Mouse (Mus musculus) bone marrow, adult 2 months (tissue): ENCODE measurements around the gene Spag9. TPM values are rescaled to one million over a fixed set of nuclear protein-coding genes. Genes with fewer than 3 reads are reported as not detected.

ENCODE experiments used
- H3K27ac ChIP-seq: fragments of 200-500 bp; 2 replicates; pipeline ENCODE4 v1.5.1; 2012; ENCODE audit warnings: low read depth, mild to moderate bottlenecking, control low read depth, inconsistent platforms, low read length; ENCODE audit not compliant: control insufficient read depth, poor library complexity, insufficient read depth
- H3K4me1 ChIP-seq: fragments of 200-500 bp; 2 replicates; pipeline ENCODE4 v1.6.1; 2011; ENCODE audit warnings: low read length; ENCODE audit not compliant: control insufficient read depth, insufficient read depth
- H3K4me3 ChIP-seq: fragments of 200-500 bp; replicated peaks from 2 replicates; pipeline ENCODE3; 2011; ENCODE audit warnings: mild to moderate bottlenecking, low read depth, low read length, control low read depth; ENCODE audit not compliant: control insufficient read depth
- CTCF ChIP-seq: fragments of 200-500 bp; IDR thresholded peaks from 2 replicates; pipeline ENCODE4 v1.5.1; 2011; ENCODE audit warnings: low read length, control low read depth; ENCODE audit not compliant: control insufficient read depth, insufficient read depth
- POLR2A ChIP-seq: fragments of 200-500 bp; IDR thresholded peaks from 2 replicates; pipeline ENCODE4 v1.6.1; 2011; ENCODE audit warnings: low read depth, mild to moderate bottlenecking, control low read depth, low read length, borderline replicate concordance; ENCODE audit not compliant: control insufficient read depth
- WGBS: fragments of 180-500 bp; shearing (Covaris S2); methylation state at CpG from one replicate; pipeline ENCODE4 v1.1.7; 2018; 5-methylcytosine and 5-hydroxymethylcytosine counted together
- polyA plus RNA-seq: library from polyadenylated mRNA; stranded (reverse); fragments of >200 nt; gene quantifications from 2 replicates; pipeline ENCODE4 v1.2.4, GENCODE M21; 2011; ENCODE audit warnings: low replicate concordance; ENCODE audit not compliant: missing spikeins, insufficient read depth, insufficient read length

Gene Spag9
- polyA plus RNA-seq, 1 experiment: 22.7 TPM

DNA sequence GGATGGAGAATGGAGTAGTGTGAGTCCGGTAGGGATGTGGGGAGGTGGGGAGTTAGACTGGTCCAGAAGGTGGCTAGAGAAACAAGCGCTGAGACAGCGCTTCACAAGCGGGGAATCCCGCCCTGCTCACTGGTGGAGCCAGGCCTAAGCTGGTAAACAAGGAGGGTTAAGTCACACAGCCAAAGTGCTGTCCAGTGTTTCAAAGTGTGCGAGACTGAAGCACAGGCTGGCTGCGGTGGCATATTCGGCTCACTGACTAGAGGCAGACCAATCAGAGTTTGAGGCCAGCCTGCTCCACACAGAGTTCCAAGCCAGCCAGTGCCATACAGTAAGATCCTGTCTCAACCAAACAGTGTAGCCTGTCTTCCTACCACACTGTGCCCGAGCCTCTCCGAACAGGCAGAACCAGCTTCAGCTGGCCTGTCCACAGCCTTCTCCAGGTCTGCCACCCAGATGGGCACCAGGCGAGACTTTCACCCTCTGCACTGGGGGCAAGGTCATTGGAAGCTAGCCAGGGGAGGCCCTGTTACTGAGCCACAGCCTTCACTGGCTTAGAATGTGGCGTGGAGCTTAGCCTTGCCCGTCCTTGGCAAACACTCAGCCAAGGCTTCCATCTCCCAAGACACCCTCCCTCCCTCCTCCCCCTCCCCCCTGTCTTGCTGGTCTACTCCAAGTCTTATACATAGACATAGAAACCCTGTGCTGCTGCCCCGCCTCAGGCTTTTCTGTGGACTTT lies 141.6 kb downstream of the Spag9 start:
- H3K4me1 ChIP-seq: no peaks in the 10 kb centered on the region
- TF ChIP-seq CTCF (no peak), POLR2A (no peak)
- H3K27ac ChIP-seq: no peak overlapping the region
- no peak overlapping the region for H3K4me3 ChIP-seq
- WGBS: 86% methylated on average over 14 of the region's 14 CpGs

DNA sequence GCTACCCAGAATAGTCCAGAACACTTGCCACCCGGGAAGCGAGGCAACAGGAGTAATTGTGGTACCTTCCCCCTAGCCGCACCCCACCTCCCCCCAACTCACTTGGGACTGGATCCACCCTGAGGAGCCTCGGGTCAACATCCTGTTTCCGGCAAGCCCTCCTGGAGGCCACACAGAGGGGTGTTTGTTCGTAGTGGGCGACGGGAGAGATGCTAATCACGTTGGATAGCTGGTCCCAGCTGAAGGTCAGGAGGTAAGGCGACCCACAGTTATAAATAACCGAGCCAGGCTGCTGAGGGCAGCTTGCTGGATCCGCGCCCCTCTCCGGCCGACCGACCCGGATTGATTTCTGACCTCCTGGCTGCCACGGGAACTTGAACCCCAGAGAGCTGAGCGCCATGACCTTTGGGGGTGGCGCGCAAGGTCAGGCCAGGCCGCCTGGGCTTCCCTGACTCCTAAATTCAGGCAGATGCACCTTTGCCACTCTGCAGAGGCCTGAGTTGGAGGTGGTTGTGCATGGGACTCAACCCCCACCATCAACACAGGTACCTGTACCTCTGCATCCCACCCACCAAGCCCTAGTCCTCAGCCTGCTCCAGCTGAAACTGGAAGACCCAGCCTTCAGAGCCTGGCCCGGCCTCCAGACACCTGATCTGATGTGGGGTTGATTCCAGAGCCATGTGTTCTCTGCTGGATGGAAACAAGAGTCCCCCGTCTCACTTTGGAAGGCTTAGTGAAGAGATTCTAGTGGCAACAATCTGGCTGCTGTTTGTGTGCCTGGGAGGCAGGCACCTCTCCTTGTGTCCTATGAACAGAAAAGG lies 142.7 kb downstream of the Spag9 start:
- no peak overlapping the region for H3K4me3 ChIP-seq
- no peaks in the 10 kb centered on the region for H3K4me1 ChIP-seq
- no peak for TF ChIP-seq POLR2A
- no peak for TF ChIP-seq CTCF
- no peak overlapping the region for H3K27ac ChIP-seq
- 87% methylated on average over 24 of the region's 24 CpGs for WGBS

DNA sequence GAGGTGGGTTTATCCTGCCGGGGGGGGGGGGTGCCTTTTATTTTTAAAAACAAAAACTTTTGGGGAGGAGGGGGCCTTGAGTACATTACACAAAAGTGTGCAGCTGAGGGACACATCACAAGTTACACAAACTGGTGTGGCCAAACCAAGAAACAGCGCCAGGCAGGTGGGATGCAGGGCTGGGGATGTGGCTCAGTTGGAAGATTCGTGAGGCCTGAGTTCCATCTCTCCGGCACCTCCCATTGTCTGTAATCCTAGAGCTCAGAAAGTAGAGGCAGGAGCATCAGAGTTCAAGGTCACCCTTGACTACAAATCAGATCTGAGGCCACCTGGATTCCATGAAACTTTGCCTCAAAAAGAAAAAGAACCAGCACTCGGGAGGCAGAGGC lies 143.3 kb downstream of the Spag9 start:
- TF ChIP-seq CTCF (no peak), POLR2A (no peak)
- no peaks in the 10 kb centered on the region for H3K4me1 ChIP-seq
- WGBS: 87% methylated on average over 5 of the region's 5 CpGs
- no peak overlapping the region for H3K27ac ChIP-seq
- no peak overlapping the region for H3K4me3 ChIP-seq

DNA sequence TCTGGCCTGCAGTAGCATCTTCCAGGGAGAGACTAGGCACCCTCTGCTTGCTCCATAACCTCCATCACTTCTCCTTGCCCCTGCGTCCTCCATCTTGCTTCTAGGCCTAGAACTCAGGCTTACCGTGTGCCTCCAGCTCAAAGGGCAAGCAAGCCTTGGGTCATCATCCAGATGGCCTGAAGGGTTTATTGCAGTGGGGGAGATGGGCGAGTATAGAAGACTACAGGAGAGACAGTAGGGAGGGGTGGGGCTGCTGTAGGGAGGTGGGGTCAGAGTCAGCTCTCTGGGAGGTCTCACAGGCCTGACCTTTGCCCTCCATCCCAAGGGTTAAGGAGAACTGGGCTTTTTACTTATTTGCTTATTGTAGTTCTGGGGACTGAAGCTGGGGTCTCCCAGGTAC lies 144.6 kb downstream of the Spag9 start:
- TF ChIP-seq CTCF: no peak
- no peak for TF ChIP-seq POLR2A
- Histone ChIP-seq H3K27ac (no peak overlapping the region), H3K4me3 (no peak overlapping the region), H3K4me1 (peaks cover 1% of the 10 kb centered on the region; the same call in 1 of the 2 replicates)
- WGBS: 89% methylated on average over 3 of the region's 3 CpGs

DNA sequence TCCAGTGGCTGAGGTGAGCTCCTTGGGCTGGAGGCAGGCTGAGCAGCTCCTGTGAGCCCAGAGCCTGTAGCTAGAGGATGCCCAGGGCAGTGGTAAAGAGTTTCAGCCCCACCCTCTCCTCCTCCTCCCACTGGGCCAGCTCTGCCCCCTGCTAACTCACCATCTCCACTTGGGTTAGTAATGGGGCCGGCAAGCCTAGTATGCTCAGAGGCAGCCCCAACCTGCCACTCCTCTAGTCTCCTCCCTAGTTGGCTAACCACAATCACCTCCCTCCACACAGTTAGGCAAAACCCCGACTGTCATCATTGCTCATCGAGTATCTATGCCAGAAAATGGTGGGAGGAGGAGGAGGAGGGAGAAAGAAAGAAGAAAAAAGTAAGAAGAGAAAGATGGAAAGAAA lies 145.7 kb downstream of the Spag9 start:
- TF ChIP-seq CTCF (no peak), POLR2A (no peak)
- H3K4me1 ChIP-seq: peaks cover 1% of the 10 kb centered on the region; the same call in 1 of the 2 replicates
- no peak overlapping the region for H3K27ac ChIP-seq
- H3K4me3 ChIP-seq: no peak overlapping the region
- WGBS: 7% methylated on average over 3 of the region's 3 CpGs

DNA sequence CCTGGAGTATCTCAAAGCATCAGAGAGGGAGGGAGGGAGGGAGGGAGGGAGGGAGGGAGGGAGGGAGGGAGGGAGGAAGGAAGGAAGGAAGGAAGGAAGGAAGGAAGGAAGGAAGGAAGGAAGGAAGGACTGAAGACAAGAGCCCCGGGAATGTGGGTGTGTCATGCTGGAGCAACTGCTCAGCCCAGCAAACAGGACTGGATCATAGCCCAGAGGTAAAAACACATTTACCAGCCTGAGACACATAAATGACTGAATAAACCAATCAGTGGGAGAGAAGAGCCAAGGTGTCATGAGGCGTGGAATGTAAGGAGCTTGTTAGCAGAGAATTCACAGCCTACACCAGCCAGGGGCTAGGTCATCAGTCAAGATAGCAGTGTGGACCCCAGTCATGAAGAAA lies 147.4 kb downstream of the Spag9 start:
- WGBS: 46% methylated on average over 2 of the region's 2 CpGs
- no peak overlapping the region for H3K27ac ChIP-seq
- H3K4me1 ChIP-seq: peaks cover 1% of the 10 kb centered on the region; the same call in 1 of the 2 replicates
- TF ChIP-seq POLR2A: no peak
- TF ChIP-seq CTCF: no peak
- H3K4me3 ChIP-seq: no peak overlapping the region

DNA sequence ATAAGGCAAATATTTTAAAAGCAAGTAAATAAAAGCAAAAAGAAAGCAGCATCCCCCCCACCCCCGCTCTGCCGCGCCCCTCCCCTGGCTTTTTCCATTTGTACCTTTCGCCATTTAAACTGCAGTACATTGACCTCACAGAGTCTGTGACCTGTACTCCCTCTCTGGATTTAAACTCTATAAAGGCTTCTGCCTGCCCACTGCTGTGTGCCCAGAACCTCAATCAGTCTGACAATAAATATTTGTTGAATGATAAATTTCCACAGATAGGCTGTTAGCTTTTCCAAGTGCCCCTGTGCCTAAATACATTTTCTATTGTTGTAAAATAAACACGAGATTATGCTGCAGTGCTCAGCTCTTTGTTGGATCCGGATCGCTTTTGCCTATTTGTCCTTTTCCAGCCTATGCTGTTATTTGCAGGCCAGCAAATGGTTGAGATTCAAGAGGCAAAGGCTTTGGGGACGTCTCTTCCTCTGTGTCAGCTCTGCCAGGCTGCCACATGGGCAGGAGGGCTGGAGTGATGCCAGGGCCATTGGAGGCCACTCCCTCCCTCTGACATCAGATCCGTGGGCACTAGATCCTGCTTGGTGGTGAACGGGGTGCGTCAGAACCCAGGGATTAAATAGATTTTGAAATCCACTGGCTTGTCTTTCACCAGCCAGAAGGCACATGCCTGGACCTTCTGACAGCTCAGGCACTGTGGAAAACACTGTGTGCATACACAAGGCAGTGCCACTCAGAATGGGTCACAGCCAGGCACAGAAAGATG lies 149.1 kb downstream of the Spag9 start:
- WGBS: 52% methylated on average over 11 of the region's 11 CpGs
- TF ChIP-seq POLR2A (no peak), CTCF (no peak)
- H3K27ac ChIP-seq: no peak overlapping the region
- H3K4me1 ChIP-seq: peaks cover 1% of the 10 kb centered on the region; the same call in 1 of the 2 replicates
- H3K4me3 ChIP-seq: no peak overlapping the region
